Mouse (Mus musculus) cerebellum, adult 8-10 months (tissue): ENCODE results near the gene Drd2.

ENCODE experiments used
- DNase-seq: peaks from one replicate; pipeline ENCODE4 v3.0.0; 2022

Gene Drd2

DNA sequence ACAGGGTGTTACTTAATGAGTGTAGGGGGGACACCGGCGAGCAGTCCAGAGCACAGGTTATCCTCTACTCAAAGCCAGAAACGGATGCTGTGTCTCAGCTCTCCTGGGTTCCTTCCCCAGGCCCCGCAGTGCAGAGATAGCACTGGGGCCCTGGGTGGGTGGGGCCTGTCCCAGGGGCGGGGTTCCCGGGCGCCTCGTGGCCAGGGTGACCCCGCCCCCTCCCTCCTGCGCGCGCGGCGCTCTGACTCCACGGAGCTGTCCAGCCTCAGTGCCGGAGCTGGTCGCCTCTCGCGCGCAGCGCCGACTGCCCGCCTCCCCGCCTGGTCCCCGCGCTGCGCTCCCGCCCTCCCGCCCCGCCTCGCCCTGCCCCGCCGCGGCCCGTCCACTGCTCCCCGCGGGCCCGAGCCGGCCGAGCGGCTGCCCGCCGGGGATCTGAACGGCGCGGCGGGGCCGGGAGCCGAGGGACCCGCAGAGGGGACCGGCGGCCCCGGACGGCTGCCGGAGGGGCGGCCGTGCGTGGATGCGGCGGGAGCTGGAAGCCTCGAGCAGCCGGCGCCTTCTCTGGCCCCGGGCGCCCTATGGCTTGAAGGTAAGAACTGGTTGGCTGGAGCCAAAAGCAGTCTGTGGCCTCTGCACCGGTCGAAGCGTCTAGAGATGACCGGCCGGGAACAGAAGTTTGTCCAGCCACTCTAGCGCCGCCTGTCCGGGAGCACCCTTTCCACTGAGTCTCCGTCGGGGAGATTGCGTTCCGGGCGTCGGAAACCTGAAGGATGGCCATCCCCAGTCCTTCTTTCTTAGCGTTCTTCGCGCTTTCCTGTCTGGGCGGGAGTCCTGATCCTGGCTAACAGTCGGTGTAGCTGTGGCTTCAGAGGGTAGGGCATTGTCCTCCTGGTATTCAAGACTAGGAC, at the start of gene Drd2:
Gene Drd2, plus strand, starts transcription at position 492 of the 908 bp plus-strand sequence.
- DNase-seq, result peak; percentile 24

DNA sequence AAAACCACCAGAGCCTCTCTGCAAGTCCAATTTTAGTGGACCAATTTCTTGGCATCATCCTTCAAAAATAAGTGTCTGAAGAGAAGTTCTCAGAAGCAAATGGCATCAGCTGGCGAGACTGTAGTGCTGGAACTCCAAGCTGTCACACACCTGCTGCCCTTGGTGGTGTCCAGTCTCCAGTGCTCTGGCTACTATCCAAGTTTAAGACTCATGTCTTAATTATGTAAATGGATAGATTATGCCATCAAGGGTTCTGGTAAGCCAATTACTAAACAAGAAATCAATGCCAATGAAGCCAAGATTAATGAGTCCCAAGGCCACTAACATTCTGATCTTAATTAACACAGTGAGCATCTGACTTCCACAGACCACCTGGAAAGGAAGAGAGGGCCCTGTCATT, 45.3 kb upstream of the Drd2 start:
- DNase-seq, result no peak

DNA sequence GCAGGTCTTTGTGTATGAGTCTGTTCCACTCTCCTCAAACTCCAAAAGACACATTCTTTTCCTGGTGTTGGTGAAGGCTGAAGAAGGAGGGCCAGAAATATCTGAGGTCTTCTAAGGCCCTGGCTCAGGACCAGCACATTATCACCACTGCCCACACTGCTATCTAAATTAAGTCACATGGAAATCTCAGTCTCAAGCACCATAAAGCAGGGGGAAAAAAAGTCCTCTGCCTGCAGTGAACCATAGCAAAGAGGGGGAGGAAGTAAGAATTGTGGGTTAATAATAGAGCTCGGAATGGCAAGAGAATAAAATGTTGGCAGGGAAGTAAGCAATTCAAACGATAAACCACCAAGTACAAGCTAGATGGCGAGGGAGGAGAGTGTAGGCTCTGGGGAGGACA, 32.9 kb upstream of the Drd2 start:
- no peak for DNase-seq

DNA sequence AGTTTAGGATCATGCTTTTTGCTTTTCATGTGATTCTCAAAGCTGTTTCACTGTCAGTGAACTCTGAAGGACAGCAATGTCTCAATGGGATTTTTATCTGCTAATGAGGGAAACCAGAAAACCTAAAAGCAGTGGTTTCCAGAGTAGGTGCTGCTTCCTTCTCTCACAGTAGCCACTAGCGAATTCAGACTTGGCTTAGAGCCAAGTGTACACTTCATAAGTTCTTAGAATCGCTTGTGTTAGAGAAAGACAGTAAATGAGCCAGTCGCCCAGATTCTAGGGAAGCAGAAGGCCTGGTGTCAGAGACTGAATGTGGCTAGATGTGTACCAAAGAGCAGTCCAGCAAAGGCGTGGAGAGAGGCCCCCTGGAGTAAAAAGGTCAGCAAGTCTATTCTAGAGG, 29.6 kb upstream of the Drd2 start:
- DNase-seq, result no peak

DNA sequence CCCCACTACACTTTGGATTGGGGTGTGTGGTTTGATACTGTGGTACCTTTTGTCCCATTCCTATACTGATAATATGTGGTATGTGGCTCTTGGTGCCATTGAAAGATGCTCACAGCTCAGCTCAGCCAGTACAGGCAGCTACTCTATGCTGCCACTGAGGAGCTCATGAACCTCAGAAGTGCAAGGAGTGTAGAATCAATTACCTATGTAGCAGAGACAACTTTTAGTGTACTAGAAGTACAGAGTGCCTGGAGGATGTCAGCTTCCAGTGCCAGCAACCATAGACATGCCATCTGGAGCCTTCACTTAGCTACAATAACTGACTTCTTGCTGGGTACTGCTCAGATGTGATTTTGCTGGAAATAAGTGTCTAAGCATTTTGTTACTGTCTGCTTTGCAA, 21.8 kb upstream of the Drd2 start:
- no peak for DNase-seq

DNA sequence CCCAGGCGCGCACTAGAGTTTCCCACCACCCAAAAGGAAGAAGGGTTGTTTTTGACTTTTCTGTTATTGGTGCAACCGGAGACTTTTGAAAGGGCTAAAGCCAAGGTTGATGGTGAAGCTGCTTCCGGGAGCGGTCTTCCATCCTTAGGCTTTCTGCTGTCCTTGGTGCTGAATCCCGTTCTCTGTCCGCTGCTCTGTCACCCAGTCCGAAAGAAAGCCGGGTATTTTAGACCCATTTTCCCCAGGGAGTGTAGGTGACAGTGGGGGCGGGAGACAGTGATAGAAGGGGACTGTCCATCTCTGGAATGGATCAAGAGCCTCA, 578 bp downstream of the Drd2 start:
- DNase-seq, result peak; percentile 2

DNA sequence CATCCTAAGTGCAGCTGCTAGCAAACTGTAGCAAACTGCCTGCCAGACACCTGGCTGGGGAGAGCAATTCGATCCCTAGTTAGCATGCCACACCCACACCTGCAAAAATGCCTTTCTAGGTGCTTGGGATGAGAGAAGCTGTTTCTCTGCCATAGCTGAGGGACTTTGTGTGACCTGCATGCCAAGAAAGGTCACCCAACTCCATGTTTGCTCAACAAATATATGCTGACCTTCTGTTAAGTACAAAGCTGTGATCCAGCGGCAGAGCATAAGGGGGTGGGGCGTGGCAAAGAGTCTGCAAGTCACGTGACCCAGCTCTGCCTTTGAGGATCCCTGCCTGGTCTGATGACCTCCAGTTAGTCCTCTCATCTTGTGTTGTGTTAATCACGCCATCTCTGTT, 25.3 kb downstream of the Drd2 start:
- no peak for DNase-seq

DNA sequence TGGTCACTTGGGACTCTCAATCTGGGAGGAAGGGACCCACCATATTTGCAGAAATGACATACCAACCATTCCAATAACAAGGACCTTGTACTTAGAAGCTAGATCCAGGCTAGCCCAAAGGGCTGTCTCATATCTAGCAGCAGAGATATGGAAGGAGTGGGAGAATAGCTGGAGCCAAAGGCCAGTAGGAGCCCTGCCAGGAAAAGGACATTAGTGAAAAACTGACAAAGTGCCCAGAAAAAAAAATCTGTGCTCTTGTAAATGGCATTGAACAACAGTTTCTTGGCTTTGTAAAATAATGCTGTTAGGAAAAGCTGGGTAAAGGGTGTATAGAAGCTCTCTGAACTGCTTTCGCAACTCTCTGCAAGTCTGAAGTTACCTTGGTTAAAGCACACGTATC, 33.5 kb downstream of the Drd2 start:
- DNase-seq, result no peak

DNA sequence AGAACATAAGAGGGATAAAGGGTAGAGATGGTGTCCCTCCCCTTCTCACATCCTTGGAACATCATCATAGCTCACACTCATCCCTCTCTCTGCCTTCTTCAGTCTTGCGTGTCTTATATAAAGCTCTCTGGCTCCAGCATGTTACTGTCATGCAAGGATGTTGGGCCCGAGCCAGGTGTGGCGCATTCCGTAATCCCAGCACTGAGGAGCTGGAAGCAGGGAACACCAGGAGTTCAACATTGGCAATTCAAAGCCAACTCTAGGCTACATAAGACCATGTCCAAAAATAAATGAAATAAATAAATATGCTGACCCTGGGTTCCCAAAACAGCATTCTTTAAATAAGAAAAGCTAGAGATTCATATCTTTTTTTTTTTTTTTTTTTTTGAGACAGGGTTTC, 39.5 kb downstream of the Drd2 start:
- peak; percentile 18 for DNase-seq

DNA sequence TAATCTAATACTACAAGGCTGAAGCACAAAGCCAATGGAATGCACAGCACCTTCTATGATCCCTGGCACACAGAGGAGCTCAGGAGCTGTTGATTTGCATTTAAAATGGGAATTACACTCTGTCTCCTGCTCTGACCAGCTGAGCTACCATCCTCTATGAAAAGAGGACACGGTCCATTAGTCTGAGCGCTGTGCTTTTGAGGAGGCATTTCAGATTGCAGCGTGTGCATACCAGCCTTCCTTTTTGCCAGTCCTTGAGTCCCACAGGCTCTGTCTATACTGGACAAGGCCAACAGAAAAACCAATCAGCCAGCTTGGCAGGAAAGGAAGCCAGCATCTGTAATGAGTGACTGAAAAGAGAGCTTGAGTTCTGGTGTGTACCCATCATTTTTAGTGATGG, 43.6 kb downstream of the Drd2 start:
- no peak for DNase-seq

DNA sequence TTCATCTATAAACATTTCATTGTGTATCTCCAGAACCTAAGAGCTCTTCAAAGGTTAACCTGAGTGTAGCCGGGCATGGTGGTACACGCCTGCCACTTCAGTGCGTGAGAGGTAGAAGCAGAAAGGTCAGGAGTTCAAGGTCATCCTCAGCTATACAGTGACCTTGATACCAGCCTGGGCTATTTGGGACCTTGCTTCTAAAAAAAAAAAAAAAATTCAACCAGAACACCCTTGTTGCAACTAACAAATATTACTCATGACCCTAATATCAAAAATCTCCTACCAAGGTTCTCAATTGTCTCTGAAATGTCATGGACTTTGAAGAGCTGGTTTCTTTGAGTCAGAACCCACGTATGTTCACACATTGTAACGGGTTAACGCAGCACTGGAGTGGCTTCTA, 44.4 kb downstream of the Drd2 start:
- DNase-seq, result no peak

DNA sequence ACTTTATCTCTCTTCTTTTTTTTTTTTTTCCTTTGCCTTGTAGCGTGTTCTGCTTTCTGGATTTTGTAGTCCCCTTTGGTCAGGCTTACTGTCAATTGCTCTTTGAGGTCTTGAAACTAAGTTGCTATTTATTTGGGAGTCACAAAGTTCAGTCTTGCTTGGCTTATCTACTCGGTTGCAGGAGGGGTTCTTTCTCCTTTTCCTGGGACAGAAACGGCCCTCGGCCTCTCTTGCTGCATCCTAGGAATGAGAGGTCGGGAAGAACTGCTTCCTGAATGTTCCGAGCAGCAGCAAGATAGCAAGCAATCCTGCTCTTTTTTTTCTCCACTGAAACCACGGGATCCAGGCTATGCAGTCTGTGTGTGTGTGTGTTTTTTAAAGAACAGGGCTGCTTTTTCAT, 44.9 kb downstream of the Drd2 start:
- no peak for DNase-seq

DNA sequence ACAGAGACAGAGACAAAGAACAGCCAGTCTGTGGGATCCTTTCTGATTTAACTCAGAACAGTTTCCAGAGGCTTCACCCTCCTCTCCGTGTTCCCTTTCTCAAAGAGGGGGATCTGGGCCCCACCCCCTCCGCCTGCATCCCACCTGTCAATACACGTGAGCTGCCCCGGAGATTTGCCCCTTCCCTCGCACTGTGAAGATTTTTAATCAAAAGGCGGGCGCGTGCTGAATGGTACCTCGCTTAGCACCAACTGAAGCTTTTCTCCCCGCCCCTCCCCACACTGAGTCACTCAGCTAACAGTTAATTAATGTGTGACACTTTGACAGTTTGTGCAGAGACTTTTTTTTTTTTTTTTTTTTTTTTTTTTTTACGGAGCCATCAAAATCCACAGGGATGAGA, 45.7 kb downstream of the Drd2 start:
- no peak for DNase-seq

DNA sequence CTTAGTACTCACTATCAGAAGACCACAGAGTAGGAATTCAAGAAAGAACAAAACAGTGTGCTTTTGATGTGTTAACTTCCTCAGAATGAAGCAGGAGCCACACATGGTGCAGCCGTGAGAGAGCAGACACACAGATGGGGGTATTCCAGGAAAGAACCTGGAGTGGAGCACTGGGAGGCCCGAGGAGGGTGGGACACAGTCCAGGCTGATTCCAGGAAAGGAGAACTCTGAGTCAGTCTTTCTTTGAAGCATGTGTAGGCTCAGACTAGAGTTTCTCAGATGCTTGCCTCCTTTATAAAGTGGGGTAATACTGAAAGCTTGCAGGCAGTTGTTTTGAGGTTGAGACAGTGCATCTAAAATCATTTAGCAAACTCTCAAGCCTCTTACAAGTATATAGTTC, 51.8 kb downstream of the Drd2 start:
- DNase-seq, result no peak

DNA sequence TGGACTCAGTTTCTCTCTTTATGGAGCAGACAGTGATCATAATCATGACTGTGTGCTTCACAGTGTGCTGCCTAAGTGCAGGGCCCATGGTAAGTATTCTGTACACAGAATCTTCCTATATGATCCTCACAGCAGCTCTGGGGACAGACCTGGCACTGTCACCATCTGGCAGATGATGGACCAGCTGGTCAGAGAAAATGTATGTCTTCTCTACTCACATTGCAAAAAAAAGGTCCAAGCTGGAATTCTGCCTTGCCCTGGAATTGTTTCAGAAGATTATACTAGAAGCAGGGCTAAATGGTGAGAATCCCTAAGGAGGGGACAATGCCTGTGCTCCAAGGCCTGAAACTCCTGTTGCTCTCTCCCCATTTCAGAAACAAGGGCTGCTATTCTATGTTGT, 55.6 kb downstream of the Drd2 start:
- no peak for DNase-seq

DNA sequence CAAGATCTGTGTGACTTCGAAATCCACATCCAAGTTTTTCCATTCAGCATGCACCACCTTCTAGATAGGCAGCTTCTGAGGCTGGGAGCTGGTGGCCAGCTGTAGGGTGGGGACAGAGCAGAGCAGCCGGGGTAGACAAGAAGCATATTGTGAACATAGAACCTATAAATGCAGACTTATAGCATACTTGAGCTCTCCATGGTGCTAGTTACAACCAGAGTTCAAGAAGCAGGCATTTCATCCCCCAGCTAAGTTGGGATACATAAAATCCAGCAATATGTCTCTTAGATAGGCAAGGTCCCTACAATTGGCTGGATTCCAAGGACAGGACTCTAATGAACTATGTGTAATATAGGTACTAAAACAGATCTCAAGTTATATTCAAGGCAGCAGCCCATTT, 63.3 kb downstream of the Drd2 start:
- DNase-seq, result no peak

DNA sequence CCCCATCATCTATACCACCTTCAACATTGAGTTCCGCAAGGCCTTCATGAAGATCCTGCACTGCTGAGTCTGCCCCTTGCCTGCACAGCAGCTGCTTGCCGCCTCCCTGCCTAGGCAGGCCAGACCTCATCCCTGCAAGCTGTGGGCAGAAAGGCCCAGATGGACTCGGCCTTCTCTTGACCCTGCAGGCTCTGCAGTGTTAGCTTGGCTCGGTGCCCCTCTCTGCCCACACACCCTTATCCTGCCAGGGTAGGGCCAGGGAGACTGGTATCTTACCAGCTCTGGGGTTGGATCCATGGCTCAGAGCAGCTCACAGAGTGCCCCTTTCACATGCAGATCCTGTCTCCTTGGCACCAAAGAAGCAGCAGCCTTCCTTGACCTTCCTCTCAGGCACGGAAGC, 66.6 kb downstream of the Drd2 start:
- peak; percentile 24 for DNase-seq

DNA sequence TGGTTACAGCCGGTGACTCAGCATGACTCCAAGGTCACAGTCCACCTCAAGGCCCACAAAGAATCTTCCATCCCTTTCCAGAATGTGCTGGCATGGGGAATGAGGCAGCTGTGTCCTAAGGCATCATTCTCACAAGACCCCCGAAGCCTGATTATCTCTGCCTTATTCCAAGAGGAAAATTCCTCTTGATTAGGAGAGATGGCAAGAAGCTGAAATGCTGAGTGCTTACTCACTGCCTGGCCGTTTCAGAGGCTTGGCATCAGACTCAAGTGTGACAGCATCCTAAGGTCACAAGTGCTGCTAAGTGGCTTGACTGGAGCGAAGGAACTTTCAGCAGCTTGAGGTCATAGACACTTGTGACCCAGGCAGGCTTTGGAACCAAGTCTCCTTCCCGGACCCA, 70.2 kb downstream of the Drd2 start:
- DNase-seq, result no peak

DNA sequence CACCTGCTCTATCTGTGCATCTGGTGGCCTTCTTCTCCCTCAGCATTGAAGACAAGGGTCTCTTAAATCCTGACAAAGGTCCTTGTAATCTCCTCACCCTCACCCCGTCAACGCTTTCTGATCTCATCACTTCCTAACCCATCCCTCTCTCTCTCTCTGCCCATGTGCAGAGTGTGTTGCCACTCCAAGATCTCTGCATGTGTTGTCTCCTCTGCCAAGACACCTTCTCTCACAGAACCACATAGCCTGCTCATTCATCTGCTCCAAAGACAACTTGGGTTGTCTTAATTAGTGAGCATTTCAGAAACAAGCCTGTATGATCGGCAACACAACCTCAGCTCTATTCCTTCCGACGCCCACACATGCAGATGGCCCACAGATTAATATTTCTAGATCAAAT, 83.4 kb downstream of the Drd2 start:
- DNase-seq, result no peak

DNA sequence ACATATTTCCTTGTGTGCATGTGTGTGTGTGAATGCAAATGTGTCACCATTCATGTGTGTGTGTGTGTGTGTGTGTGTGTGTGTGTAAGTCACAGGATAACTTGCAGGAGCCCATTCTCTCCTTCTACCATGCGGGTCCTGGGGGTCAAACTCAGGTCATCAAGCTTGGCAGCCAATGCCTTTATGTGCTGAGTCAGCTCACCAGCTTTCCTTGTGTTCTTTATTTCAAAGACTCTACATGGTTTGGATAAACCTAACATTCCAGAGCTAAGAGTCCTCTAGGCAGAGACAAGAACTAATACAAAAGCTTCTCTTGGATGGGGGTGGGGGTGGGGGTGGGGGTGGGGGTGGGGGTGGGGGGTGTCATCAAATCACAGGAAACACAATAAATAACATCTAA, 85.2 kb downstream of the Drd2 start:
- DNase-seq, result no peak

DNA sequence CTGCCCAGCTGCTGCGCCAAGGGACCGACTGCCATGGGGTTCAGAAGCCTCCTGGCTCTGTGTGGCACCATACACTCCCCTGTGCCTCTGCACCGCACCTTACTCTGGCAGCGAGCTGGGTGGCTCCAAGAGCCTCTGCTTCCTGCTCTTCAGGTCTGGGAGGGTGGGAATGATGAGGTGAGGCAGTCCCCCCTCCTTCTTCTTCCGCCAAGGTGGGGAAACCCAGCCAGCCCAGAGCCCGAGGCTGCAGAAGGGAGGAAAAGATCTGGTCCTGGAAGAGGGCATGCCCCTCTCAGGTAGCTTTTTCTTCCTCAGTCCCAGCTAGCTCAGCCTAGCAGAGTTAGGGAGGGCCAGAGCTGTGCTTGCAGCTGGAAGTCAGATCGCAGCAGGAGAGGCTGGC, 86.5 kb downstream of the Drd2 start, which contains the start of gene Ankk1:
Gene Ankk1, minus strand, starts transcription at position 101 of the 400 bp plus-strand sequence.
- DNase-seq, result no peak

DNA sequence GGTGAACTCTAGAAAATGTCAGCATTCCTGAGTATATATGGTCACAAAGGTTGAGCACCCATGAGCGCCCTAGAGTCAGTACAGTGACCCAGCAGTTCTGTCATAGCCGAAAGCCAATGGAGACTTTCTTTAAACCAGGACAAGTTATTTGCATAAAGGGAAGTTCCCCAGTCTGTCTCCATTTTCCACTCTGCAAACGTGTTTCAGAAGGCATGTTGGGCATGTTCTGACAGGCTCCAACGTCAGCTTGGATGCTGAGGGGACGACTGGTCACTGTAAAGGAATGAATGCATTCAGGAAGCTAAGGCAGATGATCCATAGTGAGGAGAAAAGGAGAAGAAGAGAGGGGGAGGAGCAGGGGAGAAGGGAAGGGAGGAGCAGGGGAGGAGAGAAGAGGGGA, 87.1 kb downstream of the Drd2 start:
- DNase-seq, result no peak

DNA sequence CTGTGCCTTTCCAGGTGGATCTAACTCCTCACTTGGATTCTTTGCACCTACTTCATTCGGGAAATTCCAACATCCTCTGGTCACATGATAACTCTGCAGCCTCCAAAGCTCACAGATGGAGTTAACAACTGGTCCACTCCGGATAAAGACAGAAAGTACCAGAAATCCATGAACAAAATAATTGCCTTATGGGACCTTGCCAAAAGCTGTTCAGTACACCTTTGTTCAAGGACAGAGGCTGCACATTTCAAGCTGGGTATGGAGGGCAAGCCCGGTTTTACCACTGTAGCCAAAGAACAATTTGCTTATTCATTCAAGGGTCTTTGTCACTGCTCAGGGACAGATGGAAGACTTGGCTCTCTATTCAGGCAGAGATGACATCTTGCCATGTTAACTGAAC, 102.2 kb downstream of the Drd2 start:
- no peak for DNase-seq

DNA sequence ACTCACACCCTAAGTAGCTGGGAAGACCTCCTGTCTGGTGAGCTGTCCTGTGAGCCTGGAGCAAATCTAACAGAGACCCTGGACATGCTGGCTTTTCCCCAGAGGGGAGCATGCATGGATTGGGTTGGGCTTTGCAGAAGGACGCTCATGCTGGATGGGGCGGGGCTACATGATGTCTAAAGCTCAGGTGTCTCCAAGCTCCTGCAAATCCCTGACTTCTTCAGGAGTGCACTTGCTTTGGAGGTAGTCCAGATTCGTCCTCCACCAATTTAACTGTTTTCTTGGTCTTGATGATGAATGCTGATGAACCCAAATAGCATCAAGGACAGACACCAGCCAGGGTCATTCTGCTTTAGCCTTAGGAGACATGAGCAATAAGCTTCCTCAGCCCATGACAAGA, 110.1 kb downstream of the Drd2 start:
- no peak for DNase-seq

DNA sequence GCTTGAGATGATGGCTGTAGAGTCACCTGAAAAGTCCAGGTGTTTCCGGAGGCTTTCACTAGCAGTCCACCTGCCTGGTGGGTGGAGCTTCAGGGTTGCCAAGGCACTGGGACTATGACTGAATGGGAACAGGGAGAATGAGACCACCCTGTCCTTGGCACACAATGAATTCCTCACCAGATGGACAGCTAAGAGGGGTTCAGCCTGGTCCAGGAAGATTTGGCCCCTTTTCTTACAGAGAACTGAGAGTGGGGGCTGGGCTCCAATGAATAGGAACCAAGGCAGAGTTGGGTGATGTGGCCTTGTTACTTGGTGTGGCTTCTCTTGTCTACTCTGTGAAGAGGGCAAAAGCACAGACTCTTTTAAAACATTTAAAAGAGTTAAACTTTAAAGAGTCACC, 112.0 kb downstream of the Drd2 start:
- no peak for DNase-seq
